18 mouse cellular contexts compared by ENCODE assay signal in genomic region chr12:82731587-82731986, GRCm38 (mm10).
DNase-seq lines count a peak whose midpoint lies in the region; ATAC-seq and TF ChIP-seq lines count a peak whose summit lies in the region.
"Had no signal": no experiment of that assay in that cellular context is flagged by ENCODE, and none has a peak within 500 bp of the region (broad histone marks: within the 10 kb centered on the region; RNA-seq: fewer than 3 reads in every experiment).

No protein-coding gene starts in this region.

- WGBS in kidney, postnatal 0 days = 54% methylated on average over 7 of the region's 7 CpGs

- no peak overlapping the region for H3K9ac ChIP-seq in kidney, postnatal 0 days (ENCODE audit: low read depth, low read length)
- H3K9ac ChIP-seq: hindbrain, embryonic 15.5 days had no signal

- no peak overlapping the region for H3K4me3 ChIP-seq in kidney, postnatal 0 days (replicated peaks; ENCODE audit: low read depth, low read length)
- H3K4me3 ChIP-seq: forebrain, embryonic 10.5 days; hindbrain, embryonic 15.5 days had no signal

- H3K27ac ChIP-seq in kidney, postnatal 0 days = no peak overlapping the region
- H3K27ac ChIP-seq: forebrain, embryonic 10.5 days; hindbrain, embryonic 15.5 days had no signal

- no peaks in the 10 kb centered on the region for H3K9me3 ChIP-seq in kidney, postnatal 0 days (replicated peaks; ENCODE audit: low read length)
- H3K9me3 ChIP-seq: forebrain, embryonic 10.5 days; hindbrain, embryonic 15.5 days had no signal

- no peaks in the 10 kb centered on the region for H3K27me3 ChIP-seq in kidney, postnatal 0 days (ENCODE audit: insufficient read depth, low read length)
- H3K27me3 ChIP-seq: hindbrain, embryonic 15.5 days had no signal

- peak; percentile 87; the same call in 1 of the 2 replicates for ATAC-seq in frontal cortex, adult (ENCODE audit: low TSS enrichment)
- no peak for ATAC-seq in kidney, postnatal 0 days (replicated peaks; ENCODE audit: low FRiP score, low read depth)
- ATAC-seq: CD4-positive, CD25-positive, alpha-beta regulatory T cell, adult 4 months had no signal

- no peak for DNase-seq in frontal cortex, postnatal 10 days (ENCODE audit: low spot score in 2 of 2)
- no peak for DNase-seq in kidney, postnatal 0 days (ENCODE audit: low spot score)
- DNase-seq in kidney, adult 9 months = no peak
- DNase-seq in thymus, postnatal 25 days = peak; percentile 1
- no peak for DNase-seq in thymus, postnatal 10 days (ENCODE audit: low spot score in 2 of 2)
- no peak for DNase-seq in yolk sac, embryonic 10.5 days (ENCODE audit: low spot score)
- DNase-seq: cerebellum, adult 11-12 months; cerebellum, postnatal 14 days; gastrocnemius, postnatal 14 days; heart, adult 18-20 months; kidney, postnatal 4 days; lung, postnatal 4 days; midbrain, embryonic 14.5 days; thymus, adult 2 months had no signal

- H3K4me2 ChIP-seq in kidney, postnatal 0 days (ENCODE audit: low read length) = 0 out of 2 replicates have a peak overlapping the region, but pooled peaks have one; percentile 4
- H3K4me2 ChIP-seq: hindbrain, embryonic 15.5 days had no signal

- H3K36me3 ChIP-seq in kidney, postnatal 0 days (ENCODE audit: insufficient read depth, low read length) = no peaks in the 10 kb centered on the region
- H3K36me3 ChIP-seq: forebrain, embryonic 10.5 days; hindbrain, embryonic 15.5 days had no signal

- peaks cover 4% of the 10 kb centered on the region; the same call in 1 of the 2 replicates for H3K4me1 ChIP-seq in kidney, postnatal 0 days (replicated peaks; ENCODE audit: insufficient read depth, low read length)
- H3K4me1 ChIP-seq: hindbrain, embryonic 15.5 days had no signal

- no peak for TF ChIP-seq CTCF in kidney, postnatal 0 days (IDR thresholded peaks at IDR 0.05; ENCODE audit: low read depth)
